Mouse (Mus musculus): ENCODE data around the gene Rras.

The Rras gene

DNA sequence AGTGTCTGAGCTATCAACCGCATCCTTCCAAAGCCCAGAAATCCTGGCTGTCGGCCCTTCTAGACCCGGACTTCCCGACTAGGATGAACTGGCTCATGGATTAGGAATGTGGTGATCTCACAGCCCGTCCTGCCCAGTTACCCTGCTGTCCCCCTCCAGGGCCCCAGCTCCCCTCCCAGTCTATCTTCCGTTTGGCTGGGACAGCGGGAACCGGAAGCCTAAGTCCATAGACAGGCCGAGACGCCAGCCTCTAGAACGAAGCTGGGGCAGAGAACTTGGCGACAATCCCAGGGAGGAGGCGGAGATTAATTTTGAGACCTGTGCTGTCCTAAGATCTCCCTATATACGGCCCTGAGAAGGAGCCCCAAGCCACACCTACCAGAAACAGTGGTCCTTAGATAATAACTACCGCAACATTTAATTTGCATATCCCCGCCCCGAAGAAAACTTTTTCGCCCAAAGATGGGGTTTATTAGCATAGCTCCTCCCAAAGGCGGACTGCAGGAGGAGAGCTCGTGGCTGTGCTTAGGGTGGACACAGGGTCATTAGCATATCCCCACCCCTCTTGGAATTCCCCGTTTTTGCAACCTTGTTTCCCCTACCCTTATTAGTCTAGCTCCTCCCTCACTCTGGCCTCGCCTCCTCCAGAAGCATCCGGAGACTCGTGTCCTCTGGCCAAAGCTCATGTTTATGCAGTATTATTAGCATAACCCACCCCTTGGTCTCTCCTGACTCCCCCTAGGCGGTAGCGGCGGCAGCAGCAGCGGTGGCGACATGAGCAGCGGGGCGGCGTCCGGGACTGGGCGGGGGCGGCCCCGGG lies at the start of gene Rras:
Rras (plus strand) TSS at position 720 of the 820 bp plus-strand sequence.
- DNase-seq = peak; percentile 92 to 97

DNA sequence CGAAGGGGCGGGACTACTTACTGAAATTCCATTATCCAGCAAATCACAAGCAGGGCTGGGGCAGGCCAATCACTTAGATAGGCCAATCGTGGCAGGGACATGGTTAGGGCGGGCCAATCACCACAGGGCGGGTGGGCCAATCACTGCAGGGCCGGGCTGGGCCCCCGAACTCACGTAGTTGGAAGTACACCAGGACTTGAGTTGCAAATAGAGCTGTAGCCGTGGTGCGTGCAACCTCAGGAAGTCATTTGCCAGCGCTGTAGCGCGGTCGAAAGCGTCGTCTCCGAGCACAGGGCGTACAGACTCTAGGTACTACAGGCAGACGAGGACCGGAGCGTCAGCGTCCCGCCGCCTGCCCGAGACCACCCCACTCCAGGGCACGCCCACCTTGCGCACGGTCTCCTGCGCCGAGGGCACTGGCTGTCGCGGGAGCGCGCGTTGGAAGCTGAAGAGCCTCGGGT lies 47.5 kb upstream of the Rras start:
- DNase-seq = peak; percentile 75 to 78

DNA sequence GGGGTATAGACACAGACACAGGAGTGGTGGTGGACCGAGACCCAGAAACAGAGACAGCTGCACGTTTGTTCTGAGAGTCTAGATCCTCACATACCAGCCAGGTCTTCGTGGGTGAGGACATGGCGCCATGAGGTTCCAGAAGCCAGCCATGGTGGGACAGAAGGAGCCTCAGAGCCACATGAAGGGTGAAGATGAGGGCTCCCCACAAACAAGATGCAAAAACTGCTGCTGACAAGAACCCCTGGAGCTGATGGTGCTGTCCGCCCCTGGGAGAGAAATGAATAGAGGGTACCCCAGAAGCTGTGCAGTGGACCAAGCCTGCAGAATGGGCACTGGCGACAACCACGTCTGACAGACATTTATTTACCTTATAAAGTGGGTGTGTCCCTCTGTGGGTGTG lies 46.6 kb upstream of the Rras start:
- no peak for DNase-seq

DNA sequence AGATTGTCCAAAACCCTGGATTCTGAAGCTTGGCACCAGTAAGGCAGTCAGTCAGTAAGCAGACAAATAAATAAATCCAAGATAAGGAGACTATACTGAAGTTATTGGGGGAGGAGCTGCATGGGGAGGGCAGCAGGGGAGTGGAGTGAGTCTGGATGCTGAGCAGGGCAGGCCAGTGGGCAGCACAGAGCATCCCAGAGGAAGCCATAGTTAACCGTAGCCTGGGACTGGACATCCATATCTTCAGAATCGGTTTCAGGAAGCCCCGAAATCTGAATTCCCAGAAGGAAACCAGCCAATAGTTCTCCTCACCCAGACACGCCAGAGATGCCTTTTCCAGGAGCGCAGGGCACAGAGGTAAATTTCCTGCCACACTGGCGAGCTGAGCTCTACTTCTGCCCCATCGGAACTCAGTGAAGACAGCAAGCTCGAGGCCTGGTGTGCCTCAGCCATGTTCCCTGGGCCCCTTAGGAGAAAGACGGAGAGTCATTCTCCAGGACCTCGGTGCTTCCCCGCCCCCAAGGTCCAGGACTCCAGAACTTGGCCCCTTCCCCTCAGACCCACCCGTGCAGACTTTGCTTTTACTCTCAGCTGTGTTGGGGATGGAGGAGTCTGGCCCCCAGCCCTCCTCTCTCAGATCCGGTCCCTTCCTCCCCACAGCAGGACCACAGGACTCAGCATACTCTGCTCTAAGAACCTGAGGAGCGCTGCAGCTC lies 44.2 kb upstream of the Rras start:
- DNase-seq = no peak

DNA sequence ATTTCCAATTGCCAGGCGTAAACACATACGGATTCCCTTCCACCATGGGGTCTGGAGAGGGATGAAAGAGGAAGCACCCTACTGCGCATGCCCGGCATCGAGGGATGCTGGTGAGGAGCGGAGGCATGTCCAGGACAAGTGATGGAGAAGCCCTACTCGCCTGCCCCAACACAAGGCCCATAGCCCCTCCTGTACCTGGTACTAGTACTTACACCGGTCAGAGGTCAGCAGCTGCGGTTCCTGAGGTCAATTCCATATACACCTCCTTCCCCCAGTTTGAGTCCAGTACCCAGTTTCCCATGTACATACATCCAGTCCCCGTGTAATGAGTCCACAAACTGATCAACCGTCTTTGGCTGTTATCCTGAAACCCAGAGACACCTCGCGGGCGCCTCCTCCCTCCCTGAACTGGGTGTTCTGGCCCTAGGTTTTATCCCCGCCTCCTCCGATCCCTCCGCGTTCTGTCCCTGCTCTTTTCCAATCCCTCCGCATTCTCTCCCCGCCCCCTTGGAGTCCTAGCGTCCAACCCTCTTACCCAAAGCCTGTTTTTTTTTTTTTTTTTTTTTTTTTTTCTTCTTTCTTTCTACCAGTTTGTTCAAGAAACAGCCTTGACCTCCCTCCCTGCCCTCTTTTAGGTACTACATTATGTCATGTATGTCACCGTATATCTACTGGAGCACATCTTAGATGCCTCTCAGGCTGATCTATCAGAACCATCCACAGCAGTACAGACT lies 43.2 kb upstream of the Rras start, which contains the start of gene Cpt1c:
Cpt1c (minus strand) TSS at position 469 of the 734 bp plus-strand sequence.
- DNase-seq = peak in 1 of 2 experiments; percentile 36

DNA sequence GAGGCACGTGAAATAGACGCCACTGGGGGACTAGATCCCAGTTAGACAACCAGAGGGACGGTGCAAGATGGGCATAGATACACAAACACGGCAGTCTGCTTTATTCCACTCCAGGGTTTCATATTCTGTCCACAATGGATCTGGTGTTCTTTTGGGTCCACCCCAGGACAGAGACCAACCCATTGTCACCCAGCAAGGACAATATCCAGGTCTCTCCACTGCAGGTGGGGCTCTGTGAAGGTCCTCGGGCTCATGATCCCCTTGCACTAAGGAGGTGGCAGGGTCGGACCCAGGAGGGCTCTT lies 42.7 kb upstream of the Rras start:
- no peak for DNase-seq

DNA sequence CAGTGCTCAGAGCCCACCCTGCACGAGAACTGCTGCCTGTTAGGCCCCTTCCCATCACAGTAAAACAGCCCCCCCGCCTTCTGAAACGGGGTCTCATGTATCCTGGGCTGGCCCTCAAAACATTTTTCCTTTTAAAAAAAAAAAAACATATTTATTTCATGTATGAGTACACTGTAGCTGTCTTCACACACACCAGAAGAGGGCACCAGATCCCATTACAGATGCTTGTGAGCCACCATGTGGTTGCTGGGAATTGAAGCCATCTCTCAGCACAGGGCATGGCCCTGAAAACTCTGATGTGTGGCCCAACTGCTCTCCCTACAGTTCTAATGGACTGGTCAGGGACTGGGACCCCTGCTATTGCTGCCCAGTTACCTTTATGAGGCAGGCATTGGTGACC lies 39.5 kb upstream of the Rras start:
- DNase-seq = no peak

DNA sequence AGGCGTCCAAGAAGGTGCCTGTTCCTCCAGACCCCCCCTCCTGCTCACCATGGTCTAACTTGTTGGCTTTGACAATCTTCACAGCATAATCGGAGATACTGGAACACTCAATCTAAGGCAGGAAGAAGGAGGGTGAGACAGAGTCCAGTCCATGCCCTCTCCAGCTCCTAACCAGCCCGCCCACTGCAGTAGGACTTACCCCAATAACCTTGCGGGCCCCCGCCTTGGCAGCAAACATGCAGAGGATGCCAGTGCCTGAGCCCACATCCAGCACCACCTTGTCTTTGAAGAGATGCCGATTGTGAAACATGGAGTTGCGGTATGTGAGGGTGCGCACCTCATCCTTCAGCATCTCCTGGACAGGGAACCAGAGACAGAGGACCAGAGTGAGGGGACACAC lies 36.2 kb upstream of the Rras start:
- DNase-seq = no peak

DNA sequence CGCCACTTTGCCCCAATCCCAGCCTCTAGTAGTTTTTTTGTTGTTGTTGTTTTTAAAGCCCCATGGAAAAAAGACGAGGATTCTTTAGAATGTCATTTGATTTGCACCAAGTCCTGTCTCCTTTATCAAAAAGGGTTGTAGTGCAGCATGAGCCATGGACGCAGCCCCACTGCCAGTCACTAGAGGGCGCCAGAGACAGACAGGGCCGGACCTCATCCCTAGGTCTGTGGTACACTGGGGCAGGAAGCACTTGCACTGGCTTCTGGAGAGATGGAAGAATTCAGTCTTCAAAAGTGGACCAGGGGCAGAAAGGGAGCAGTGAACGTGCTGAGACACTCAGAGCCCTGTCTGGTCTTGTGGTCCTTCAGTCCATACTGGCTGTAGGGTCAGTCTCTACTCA lies 34.7 kb upstream of the Rras start:
- DNase-seq = peak; percentile 92 to 93

DNA sequence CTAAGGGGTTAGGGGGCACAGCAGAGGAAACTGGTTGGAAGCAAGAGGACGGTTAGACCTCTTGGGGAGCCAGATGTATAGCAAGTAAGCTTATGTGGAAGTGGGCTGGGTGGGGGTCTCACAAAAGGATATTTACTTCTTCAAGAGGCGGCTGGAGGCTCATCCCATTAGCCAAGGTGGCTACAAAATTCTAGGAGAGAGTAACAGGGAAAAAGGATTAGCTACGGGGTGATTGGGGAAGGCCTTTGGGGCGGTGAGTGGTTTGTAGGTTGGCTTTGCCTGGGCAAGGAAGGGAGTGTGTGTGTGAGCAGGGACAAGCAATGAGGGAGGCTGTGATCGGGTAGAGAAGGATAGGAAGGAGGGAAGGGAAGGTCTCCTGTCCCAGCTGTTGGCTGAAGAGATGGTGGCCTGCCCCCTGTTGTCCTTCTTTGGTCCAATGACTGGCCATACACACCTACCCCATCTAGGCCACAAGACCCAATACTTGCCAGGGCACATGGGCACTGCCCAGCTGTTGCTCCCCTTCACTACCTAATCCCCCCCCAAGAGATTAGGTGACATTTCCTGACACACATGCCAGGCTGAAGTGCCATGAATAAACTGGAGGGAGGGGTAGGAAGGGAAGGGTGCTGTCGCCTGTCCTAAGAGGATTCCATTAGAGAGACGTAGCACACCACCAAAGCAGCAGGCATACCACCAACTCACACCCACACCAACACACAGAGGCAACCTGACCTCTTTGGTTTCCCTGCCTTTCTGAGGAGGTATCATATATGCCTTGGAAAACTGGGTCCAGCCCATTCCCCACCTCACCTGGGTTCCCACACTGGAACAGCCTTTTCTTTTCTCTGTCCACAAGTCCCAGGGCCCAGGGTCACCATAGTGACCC lies 33.6 kb upstream of the Rras start:
- no peak for DNase-seq

DNA sequence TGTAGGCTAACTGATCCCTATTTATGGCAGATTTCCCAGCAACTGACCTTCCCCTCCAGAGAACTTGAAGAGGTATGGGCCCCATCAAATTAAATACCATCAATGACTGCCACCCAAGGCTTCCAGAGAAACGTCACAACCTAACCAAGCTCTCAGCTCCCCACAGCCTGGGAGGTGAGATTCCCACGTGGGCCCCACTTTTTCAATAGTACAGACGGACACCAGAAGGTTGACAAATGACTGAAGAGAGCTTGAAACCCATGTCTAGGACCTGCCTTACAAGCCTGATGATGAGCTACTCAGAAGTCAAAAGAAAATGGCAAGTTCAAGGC lies 33.0 kb upstream of the Rras start:
- no peak for DNase-seq

DNA sequence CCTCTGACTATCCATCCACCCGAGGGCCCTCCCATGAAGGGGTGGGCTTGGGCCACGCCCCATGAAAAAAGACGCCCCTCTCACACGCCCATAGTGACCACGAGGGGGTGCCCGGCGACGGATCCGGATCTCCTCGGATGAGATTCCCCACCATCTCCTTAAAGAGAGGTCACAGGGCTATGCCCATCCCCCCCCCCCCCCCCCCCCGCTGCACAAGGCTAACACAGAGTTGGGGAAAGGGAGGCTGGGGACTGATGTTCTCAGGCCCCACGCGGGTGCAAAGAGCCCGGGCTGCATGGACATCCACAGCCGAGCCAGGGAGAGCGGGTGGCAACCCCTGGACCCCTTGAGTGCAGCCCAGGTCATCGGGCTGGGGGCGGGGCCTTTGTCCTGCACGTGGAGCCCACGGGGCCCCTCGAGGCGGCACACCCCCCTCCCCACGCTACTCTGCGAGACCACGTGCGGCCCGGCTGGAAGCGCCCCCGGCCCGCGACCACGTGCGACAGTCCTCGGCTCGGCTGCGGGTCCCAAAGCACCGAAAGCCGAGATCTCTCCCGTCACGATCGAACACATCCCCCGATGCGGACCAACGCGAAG lies 32.1 kb upstream of the Rras start:
- peak; percentile 69 to 73 for DNase-seq

DNA sequence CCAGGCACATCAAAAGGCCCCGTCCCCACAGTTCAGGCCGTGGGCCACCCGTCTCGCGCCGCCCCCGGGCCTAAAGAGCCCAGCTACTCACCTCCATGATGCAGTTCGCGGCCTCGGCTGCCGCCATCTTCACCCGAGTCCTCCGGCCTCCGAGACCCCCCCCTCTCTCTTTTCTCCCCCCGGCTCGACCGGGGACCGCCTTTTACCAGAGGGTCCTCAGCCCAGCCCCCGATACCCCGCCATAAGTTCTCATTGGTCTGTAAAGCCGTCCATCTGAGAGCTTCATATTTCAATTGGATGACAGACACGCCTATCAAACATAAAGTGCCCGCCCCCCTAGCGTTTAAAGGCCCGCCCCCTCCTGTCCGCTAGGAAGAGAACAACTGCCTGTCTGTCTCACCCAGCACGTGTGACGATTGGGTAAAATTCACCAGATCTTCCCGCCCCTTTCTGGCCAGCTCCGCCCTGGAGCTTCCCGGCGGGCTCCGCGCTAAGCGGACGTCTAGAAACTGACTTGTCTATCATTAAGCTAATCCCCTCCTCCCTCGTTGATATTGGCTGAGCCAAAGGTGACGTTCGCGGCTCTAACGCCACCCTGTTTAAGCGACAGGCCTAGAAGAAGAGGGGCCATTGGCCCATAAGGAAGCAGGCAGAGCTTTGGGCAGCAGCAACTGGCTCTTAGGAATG lies 31.4 kb upstream of the Rras start, which contains the start of gene Prmt1:
Prmt1 (minus strand) TSS at position 377 of the 687 bp plus-strand sequence.
- peak; percentile 95 to 97 for DNase-seq

DNA sequence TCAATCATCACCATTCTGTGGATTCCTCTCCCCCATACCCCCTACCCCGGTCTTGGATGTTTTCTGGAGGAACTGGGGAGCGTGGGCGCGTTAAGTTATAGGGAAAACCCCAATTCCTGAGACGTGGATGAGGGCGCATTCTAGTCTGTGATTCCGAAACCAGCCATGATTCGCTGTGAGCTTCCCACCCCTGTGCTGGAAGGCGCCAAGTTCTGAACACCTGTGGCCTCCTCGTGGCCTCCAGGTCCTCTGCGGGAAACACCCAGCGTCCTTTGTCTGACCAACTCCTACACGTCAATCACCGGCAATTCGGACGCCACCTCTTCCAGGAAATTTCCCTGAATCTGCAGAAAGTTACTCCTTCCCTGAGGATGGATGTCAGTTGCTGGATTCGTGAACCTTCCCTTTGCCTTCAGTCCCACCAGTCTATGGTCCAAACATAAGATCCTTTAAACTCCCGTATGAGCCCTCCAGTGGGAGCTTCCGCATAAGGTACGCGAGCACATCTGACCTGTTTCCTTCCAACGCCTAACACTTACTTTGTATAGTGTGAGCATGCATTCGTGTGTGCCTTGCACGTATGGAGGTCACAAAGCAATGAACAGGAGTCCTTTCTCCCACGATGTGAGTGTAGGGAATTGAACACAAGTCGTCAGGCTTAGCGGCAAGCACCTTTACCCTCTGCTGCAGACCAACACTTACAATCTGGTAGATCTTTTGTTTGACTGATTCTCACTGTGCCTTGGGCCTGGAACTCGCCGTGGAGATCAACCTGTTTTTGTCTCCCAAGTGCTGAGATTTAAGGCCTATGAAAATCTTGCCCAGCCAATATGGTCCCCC lies 30.7 kb upstream of the Rras start:
- peak in 1 of 2 experiments; percentile 21 for DNase-seq

DNA sequence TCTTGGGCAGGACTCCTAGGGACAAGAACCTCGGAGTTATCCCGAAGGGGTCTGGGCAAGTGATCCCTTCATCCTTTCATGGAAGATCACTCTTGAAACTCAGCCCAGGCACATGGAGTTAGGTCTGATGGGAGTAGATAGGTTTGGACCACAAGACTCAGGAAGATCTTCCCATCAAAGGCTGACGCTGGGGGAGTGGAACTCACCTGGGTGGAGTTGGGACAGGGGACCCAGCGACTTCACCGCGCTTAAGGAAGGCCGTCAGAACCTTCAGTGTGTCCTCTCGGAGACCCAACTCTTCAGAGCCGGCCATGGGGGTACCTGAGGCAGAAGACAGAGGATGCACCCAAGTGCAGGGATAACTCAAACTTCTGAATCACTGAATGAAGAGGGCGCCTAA lies 21.1 kb upstream of the Rras start:
- peak in 1 of 2 experiments; percentile 17 for DNase-seq

DNA sequence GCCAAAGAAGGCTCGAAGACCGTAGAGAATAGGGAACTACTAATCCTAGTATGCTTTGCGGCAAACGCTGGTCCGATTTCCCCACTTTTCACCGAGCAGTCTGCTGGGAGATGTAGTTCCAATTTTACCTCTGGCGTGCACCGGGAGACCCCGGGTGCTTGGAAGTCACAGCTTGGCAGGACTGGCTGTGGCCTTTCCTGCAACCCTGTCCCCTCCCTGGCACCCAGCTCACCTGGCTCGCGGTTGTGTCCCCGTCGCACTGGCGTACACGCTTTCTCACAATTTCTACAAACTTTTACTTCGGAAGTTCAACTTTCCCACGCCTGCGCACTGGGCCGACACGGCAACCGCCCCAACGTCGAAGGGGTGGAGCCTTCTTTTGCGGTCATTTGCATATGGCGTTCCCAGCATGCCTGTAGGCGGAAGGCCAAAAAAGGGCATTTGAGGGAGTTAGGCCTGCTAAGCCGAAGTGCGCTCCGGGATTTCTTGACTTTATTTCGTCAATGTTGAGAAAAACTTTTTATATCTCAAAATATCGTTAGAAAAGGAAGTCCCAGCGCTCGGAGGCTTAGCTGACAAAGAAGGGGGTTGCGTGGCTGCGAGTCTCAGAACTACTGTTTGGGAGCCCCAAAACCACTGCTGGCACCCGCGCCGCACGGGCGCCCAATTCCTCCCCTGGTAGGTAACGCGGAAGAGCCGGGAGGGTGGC lies 20.4 kb upstream of the Rras start, which contains the start of gene Irf3:
Irf3 (plus strand) TSS at position 418 of the 709 bp plus-strand sequence.
- DNase-seq = peak; percentile 97 to 98

DNA sequence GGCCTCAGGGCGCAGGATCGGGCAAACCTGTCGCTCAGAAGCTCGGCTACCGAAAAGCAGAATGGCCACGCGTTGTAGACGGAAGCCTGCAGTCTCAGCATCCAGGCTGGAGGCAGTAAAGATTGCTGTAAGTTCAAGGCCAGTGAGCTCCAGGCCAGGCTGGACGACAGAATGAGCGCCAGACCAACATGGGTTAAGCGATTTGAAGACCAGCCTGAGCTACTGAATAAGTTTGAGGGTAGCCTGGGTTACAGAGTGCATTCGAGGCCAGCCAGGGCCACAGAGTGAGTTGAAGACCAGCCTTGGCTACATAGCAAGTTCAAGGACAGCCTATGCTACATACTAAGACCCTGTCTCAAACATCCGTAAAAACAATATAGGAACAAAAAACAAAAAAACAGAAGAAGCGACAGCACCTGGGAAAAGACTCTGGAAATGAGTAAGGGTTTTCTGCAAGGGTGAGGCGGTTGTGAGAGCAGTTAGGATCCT lies 19.8 kb upstream of the Rras start:
- DNase-seq = no peak

DNA sequence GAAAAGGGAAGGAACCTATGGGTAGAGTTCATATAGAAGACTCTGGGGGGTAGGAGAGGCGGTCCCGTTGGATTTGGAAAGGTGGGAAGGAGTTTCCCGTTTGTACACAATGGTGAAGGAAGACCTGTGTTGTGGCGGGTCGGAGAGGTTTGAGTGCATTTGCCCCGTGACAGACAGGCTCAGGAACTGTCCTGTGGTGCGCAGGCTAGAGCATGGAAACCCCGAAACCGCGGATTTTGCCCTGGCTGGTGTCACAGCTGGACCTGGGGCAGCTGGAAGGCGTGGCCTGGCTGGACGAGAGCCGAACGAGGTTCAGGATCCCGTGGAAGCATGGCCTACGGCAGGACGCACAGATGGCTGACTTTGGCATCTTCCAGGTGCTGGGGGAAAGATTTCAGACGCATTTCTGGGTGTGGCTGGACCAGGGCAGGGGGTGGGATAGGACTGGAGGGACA lies 19.2 kb upstream of the Rras start, which contains the start of gene Bcl2l12:
Bcl2l12 (minus strand) TSS at position 212 of the 455 bp plus-strand sequence.
- DNase-seq = peak in 1 of 2 experiments; percentile 20

DNA sequence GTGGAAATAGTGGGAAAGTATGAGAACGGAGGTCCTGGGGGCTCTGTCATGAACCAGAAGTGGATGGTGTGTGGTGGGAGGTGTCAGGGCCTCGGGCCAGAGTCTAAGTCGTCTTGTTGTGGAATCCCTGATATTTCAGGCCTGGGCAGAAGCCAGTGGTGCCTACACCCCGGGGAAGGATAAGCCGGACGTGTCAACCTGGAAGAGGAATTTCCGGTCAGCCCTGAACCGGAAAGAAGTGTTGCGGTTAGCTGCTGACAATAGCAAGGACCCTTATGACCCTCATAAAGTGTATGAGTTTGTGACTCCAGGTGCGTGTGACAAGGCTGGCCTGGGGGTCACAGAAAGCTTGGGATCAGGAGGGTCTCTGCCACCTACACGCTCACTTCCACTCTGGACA lies 18.0 kb upstream of the Rras start:
- no peak for DNase-seq
